Mouse (Mus musculus) ES-E14 (cell line): ENCODE results near the gene Aqp1. TPM values are rescaled to one million over a fixed set of nuclear protein-coding genes. Genes with fewer than 3 reads are reported as not detected.
A peak's percentile ranks its signal among the peaks of the same experiment; 100 is the strongest.

Experiments
- DNase-seq: peaks from one replicate; pipeline ENCODE4 v3.0.0-alpha.2; 2013; ENCODE audit warnings: low read depth, low spot score
- H3K27ac ChIP-seq: 2 replicates; pipeline ENCODE4 v1.5.1; 2012; ENCODE audit warnings: low read depth, mild to moderate bottlenecking, low read length, moderate library complexity, mixed read lengths; ENCODE audit not compliant: poor library complexity, insufficient read depth, severe bottlenecking
- H3K36me3 ChIP-seq: 2 replicates; pipeline ENCODE4 v1.6.1; 2012; ENCODE audit warnings: mild to moderate bottlenecking, low read length, moderate library complexity, mixed read lengths; ENCODE audit not compliant: control insufficient read depth, poor library complexity, insufficient read depth, severe bottlenecking
- H3K4me1 ChIP-seq, 2 experiments: fragments of 150-350 bp in 1 of 2; sonication (generic) in 1 of 2; 2 replicates each; pipeline ENCODE4 v1.6.1; 2012; ENCODE audit warnings: low read length in 2 of 2, mild to moderate bottlenecking in 1 of 2, mixed read lengths in 1 of 2; ENCODE audit not compliant: control insufficient read depth in 2 of 2, insufficient read depth in 2 of 2, poor library complexity in 1 of 2
- H3K4me3 ChIP-seq, 2 experiments: fragments of 150-350 bp in 1 of 2; sonication (generic) in 1 of 2; 2 replicates each; pipeline ENCODE4 v1.5.1; 2012; ENCODE audit warnings: low read length in 2 of 2, low read depth in 1 of 2, mild to moderate bottlenecking in 1 of 2, mixed read lengths in 1 of 2; ENCODE audit not compliant: insufficient read depth in 1 of 2, poor library complexity in 1 of 2, severe bottlenecking in 1 of 2
- H3K9ac ChIP-seq: 2 replicates; pipeline ENCODE4 v1.6.1; 2012; ENCODE audit warnings: low read depth, mild to moderate bottlenecking, low read length, mixed read lengths; ENCODE audit not compliant: poor library complexity, insufficient read depth, severe bottlenecking
- H3K9me3 ChIP-seq: fragments of 150-350 bp; sonication (generic); 2 replicates; pipeline ENCODE4 v1.6.1; 2012; ENCODE audit warnings: low read depth, mild to moderate bottlenecking, low read length; ENCODE audit not compliant: control insufficient read depth, insufficient read depth
- CHD2 ChIP-seq: IDR thresholded peaks from 2 replicates; pipeline ENCODE4 v1.6.1; 2014; ENCODE audit warnings: mild to moderate bottlenecking, low read depth, low read length, inconsistent platforms
- HCFC1 ChIP-seq: IDR thresholded peaks from 2 replicates; pipeline ENCODE4 v1.6.1; 2012; ENCODE audit warnings: low read length, inconsistent platforms, borderline replicate concordance; ENCODE audit not compliant: insufficient read depth
- MAFK ChIP-seq: IDR thresholded peaks from 2 replicates; pipeline ENCODE4 v1.6.1; 2014; ENCODE audit warnings: mild to moderate bottlenecking, low read depth, low read length, inconsistent platforms; ENCODE audit not compliant: insufficient read depth
- ZC3H11A ChIP-seq: IDR thresholded peaks from 2 replicates; pipeline ENCODE4 v1.6.1; 2012; ENCODE audit warnings: low read depth, mild to moderate bottlenecking, inconsistent platforms, low read length, borderline replicate concordance
- ZNF384 ChIP-seq: IDR thresholded peaks from 2 replicates; pipeline ENCODE4 v1.6.1; 2012; ENCODE audit warnings: low read depth, low read length, inconsistent platforms
- in situ Hi-C, 2 experiments: fragments of 600-800 bp; cut with MboI; formaldehyde crosslinking; loops; one replicate each; pipeline ENCODE4 v1.15.1; 2025; ENCODE audit warnings: low sequenced_read_pairs in 2 of 2, inconsistent platforms in 1 of 2; ENCODE audit not compliant: unreplicated experiment in 2 of 2
- total RNA-seq: library from RNA; depleted of rRNA; stranded (reverse); fragments of 300-350 nt; gene quantifications from 2 replicates; pipeline ENCODE4 v1.2.3, GENCODE M21; 2012

The Aqp1 gene
- total RNA-seq, 1 experiment, result 0.36 TPM

GRCm38 (mm10) chr6:55353711-55354445, 17.6 kb downstream of the Aqp1 start:
- in situ Hi-C loops, result no loop called here
- H3K9ac ChIP-seq, result no peak overlapping the region
- H3K9me3 ChIP-seq, result no peaks in the 10 kb centered on the region
- H3K27ac ChIP-seq, result no peak overlapping the region
- H3K4me1 ChIP-seq, result no peaks in the 10 kb centered on the region
- no peak for DNase-seq
- no peaks in the 10 kb centered on the region for H3K36me3 ChIP-seq
- no peak overlapping the region for H3K4me3 ChIP-seq
- no peak for TF ChIP-seq CHD2
- TF ChIP-seq HCFC1, result no peak
- TF ChIP-seq MAFK, result no peak
- no peak for TF ChIP-seq ZNF384
- TF ChIP-seq ZC3H11A, result no peak

- no peak for TF ChIP-seq ZNF384
- TF ChIP-seq MAFK, result no peak
- peak; percentile 38 for DNase-seq
- in situ Hi-C loops, result no loop called here
- no peaks in the 10 kb centered on the region for H3K9me3 ChIP-seq
- no peak overlapping the region for H3K4me3 ChIP-seq
- no peaks in the 10 kb centered on the region for H3K4me1 ChIP-seq
- no peak overlapping the region for H3K27ac ChIP-seq
- H3K9ac ChIP-seq, result no peak overlapping the region
- H3K36me3 ChIP-seq, result no peaks in the 10 kb centered on the region
Observed at GRCm38 (mm10) chr6:55354456-55355117, 18.4 kb downstream of the Aqp1 start.

GRCm38 (mm10) chr6:55355575-55355974, 19.3 kb downstream of the Aqp1 start:
- no peak for TF ChIP-seq ZNF384
- no peak for TF ChIP-seq HCFC1
- TF ChIP-seq CHD2, result no peak
- no peak for TF ChIP-seq MAFK
- TF ChIP-seq ZC3H11A, result no peak
- Histone ChIP-seq H3K4me1 (no peaks in the 10 kb centered on the region), H3K9ac (no peak overlapping the region), H3K4me3 (no peak overlapping the region), H3K36me3 (no peaks in the 10 kb centered on the region), H3K27ac (no peak overlapping the region), H3K9me3 (no peaks in the 10 kb centered on the region)
- in situ Hi-C loops, result no loop called here
- DNase-seq, result no peak

- in situ Hi-C loops, result no loop called here
- no peak for TF ChIP-seq MAFK
- TF ChIP-seq ZC3H11A, result no peak
- TF ChIP-seq ZNF384, result no peak
- DNase-seq, result no peak
Observed at GRCm38 (mm10) chr6:55356017-55356703, 19.9 kb downstream of the Aqp1 start.

More at GRCm38 (mm10) chr6:55356017-55356703, 19.9 kb downstream of the Aqp1 start:
- H3K4me3 ChIP-seq, result no peak overlapping the region
- H3K9ac ChIP-seq, result no peak overlapping the region
- no peaks in the 10 kb centered on the region for H3K36me3 ChIP-seq
- no peaks in the 10 kb centered on the region for H3K4me1 ChIP-seq
- no peak overlapping the region for H3K27ac ChIP-seq
- no peaks in the 10 kb centered on the region for H3K9me3 ChIP-seq
